Mouse (Mus musculus) E14TG2a.4 (cell line): ENCODE data around the gene Srcap.

ENCODE experiments used
- CTCF ChIP-seq: conservative IDR thresholded peaks from 2 replicates; pipeline ENCODE4 v1.5.1; 2014; ENCODE audit warnings: low read length
- POU5F1 ChIP-seq: IDR thresholded peaks from 2 replicates; pipeline ENCODE4 v1.6.1; 2014; ENCODE audit warnings: low read length, borderline replicate concordance

DNA sequence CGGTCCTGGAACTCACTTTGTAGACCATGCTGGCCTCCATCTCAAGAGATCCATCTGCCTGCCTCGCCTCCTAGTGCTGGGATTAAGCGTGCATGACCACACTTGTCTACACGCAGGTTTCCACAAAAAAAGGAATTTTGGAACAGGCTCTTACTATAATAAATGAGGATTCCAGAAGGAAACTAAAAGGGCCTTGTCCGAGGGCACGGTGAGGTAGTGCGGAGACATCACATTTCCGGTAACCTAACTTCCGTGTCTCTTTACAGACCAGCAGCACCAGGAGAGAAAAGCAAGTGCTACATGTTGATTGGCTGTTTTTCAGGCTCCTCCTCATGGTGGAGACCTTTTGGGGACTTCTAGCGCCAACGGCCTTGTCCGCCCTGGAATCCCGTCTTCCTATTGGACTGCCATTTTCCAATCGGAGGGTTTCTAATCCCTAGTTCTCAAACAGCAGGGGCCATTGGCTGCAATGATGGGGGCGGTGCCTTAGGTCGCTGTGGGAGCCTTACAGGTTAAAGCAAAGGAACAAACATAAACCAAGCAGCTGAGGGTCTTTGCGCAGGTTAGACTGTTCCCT lies 61.2 kb downstream of the Srcap start, which contains the start of gene Phkg2:
- TF ChIP-seq CTCF: no peak
- no peak for TF ChIP-seq POU5F1
